Mouse (Mus musculus) small intestine, adult 2 months (tissue): ENCODE data around the gene Zfp385a.

ENCODE experiments used
- CTCF ChIP-seq: fragments of 200-500 bp; IDR thresholded peaks from 2 replicates; pipeline ENCODE4 v1.5.1; 2012; ENCODE audit warnings: low read depth, mild to moderate bottlenecking, control low read depth, inconsistent platforms, low read length, moderate library complexity, mixed read lengths; ENCODE audit not compliant: insufficient replicate concordance, insufficient read length; ENCODE audit errors: extremely low read depth
- POLR2A ChIP-seq: fragments of 200-500 bp; IDR thresholded peaks from 2 replicates; pipeline ENCODE4 v1.6.1; 2012; ENCODE audit warnings: low read depth, mild to moderate bottlenecking, control low read depth, inconsistent platforms, low read length, moderate library complexity

DNA sequence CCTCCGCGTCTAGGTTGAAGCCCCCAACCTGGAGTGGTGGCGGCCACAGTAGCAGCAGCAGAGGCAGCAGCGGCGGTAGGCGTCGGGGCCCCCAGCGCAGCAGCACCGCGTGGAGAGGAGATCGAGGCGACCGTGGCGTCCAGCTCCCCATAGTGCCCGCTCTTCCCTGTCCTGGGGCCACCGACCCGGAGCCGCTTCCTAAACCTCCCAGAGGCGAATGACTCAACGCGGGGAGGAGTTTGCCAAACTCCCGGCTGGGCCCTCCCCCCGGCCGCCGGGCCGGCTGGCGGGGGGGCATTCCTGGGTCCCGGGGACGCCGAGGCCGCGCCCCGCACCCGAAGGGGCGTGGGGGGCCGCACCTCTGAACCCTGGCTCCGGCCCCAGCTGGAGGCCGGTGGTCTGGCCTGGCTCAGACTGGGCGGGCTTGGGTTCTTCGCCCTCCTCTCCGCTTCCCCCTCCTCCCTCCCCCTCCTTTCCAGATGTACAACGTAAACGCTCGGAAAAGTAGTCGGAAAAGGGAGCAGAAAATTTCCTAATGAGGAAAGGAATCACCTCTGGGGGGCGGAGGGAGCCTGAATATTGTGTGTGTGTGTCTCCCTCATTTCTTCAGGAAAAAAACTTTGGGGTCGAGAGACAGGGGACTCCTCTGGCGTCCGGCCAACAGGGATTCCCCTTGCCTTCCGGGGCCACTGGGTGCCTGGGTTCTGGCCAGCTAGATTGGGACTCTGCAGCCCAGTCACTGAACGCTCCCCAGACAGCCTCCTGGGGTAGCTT is 26.7 kb upstream of the Zfp385a start, which contains the start of gene Itga5:
- no peak for TF ChIP-seq CTCF
- TF ChIP-seq POLR2A = peak; percentile 80; the same call in 1 of the 2 replicates
